Mouse (Mus musculus) thymus, adult 2 months (tissue): ENCODE measurements around the gene Trir.

Experiments used
- CTCF ChIP-seq: fragments of 200-500 bp; IDR thresholded peaks from 2 replicates; pipeline ENCODE4 v1.5.1; 2012; ENCODE audit warnings: mild to moderate bottlenecking, control low read depth, low read length, moderate library complexity, borderline replicate concordance; ENCODE audit not compliant: control insufficient read depth, poor library complexity, insufficient read depth; ENCODE audit errors: extremely low read depth
- POLR2A ChIP-seq: fragments of 200-500 bp; IDR thresholded peaks from 2 replicates; pipeline ENCODE4 v1.6.1; 2012; ENCODE audit warnings: mild to moderate bottlenecking, low read length, control low read depth, moderate library complexity; ENCODE audit not compliant: control insufficient read depth, poor library complexity, insufficient read depth; ENCODE audit errors: extremely low read depth

GRCm38 (mm10) chr8:85017209-85017608 is 9.4 kb upstream of the Trir start:
- no peak for TF ChIP-seq CTCF
- TF ChIP-seq POLR2A: no peak
